Mouse (Mus musculus) activated CD4-positive, CD25-positive, alpha-beta regulatory T cell, adult 9 weeks (primary cell): ENCODE results near the gene Etd. TPM values are rescaled to one million over a fixed set of nuclear protein-coding genes. Genes with fewer than 3 reads are reported as not detected.

ENCODE experiments used
- polyA plus RNA-seq: library from polyadenylated mRNA; unstranded; fragments of 100-300 nt; shearing (Covaris generic); gene quantifications from one replicate; pipeline ENCODE4 v1.2.1, GENCODE M21; 2017

Etd gene
- not detected for polyA plus RNA-seq

DNA sequence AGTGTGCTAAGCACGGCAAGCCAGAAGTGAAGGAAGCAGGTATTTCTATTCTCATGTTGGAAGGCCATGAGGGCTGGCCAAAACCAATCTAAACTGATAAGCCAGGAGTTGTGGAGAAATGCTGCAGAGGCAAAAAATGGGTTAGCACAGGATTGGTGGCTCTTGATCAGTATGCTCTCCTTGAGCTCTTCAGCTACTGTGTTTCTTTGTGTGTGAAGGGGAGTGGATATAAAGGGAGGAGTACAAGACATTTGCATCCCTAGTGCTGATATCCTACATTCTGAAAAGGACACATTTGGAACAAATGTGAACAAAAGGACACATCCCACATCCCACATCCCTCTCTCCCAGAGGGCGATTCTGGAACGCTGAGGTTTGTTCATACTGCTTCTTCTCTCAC is at the start of gene Etd:
Gene Etd (plus strand): TSS at position 301 of the 400 bp plus-strand sequence.

Other genes with a start within 250 kb of the Etd start
- gene Plac1, start 194.8 kb upstream of the Etd start, polyA plus RNA-seq: not detected
- 11.7 TPM for gene Fam122b, start 165.1 kb upstream of the Etd start, polyA plus RNA-seq
- not detected for gene Fam122c, start 161.5 kb upstream of the Etd start, polyA plus RNA-seq
- 17.3 TPM for gene Mospd1, start 64.4 kb upstream of the Etd start, polyA plus RNA-seq
- 30.1 TPM for gene Rtl8c, start 173.1 kb downstream of the Etd start, polyA plus RNA-seq
- gene Gm14597, start 174.1 kb downstream of the Etd start, polyA plus RNA-seq: not detected
- gene Rtl8a, start 208.8 kb downstream of the Etd start, polyA plus RNA-seq: 33.3 TPM
- gene Rtl8b, start 235.5 kb downstream of the Etd start, polyA plus RNA-seq: 29.8 TPM